Mouse (Mus musculus): ENCODE data around the gene Nans.

Gene Nans

GRCm38 (mm10) chr4:46457186-46457585 lies 31.9 kb upstream of the Nans start:
- DNase-seq (ENCODE audit: low read depth, low spot score), result no peak
- H3K27me3 ChIP-seq (ENCODE audit: control insufficient read depth, insufficient read depth, low read length, poor library complexity, severe bottlenecking), result no peaks in the 10 kb centered on the region
- no peaks in the 10 kb centered on the region; the same call in none of the 2 replicates for H3K36me3 ChIP-seq (ENCODE audit: control insufficient read depth, insufficient read depth, low read length, poor library complexity, severe bottlenecking)

GRCm38 (mm10) chr4:46458411-46458810 lies 30.6 kb upstream of the Nans start:
- no peaks in the 10 kb centered on the region for H3K27me3 ChIP-seq (ENCODE audit: control insufficient read depth, insufficient read depth, low read length, poor library complexity, severe bottlenecking)
- H3K36me3 ChIP-seq (ENCODE audit: control insufficient read depth, insufficient read depth, low read length, poor library complexity, severe bottlenecking), result peaks cover 3% of the 10 kb centered on the region
- DNase-seq (ENCODE audit: low read depth, low spot score), result peak; percentile 23

- peak; percentile 73 for DNase-seq (ENCODE audit: low read depth, low spot score)
- H3K27me3 ChIP-seq (ENCODE audit: control insufficient read depth, insufficient read depth, low read length, poor library complexity, severe bottlenecking), result no peaks in the 10 kb centered on the region
- H3K36me3 ChIP-seq (ENCODE audit: control insufficient read depth, insufficient read depth, low read length, poor library complexity, severe bottlenecking), result peaks cover 8% of the 10 kb centered on the region
Observed at GRCm38 (mm10) chr4:46463130-46463830, 25.8 kb upstream of the Nans start.

DNA sequence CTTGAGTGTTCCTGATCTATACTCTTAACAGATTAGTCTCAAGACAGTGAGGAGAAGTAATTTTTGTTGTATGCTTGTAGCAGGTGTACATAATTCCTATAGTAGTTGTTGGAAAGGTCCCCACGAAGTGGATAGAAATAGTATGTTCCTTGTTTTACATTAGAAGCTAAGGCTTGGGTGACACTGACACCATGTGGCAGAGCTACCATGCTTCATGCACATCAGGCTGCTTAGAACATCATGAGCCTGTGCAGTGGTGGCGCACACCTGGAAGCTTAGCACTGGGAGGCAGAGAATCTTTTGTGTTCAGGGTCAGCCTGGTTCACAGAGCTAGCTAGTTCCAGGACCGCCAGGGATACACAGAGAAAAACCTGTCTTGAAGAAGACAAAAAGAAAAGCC lies 23.3 kb upstream of the Nans start:
- H3K27me3 ChIP-seq (ENCODE audit: control insufficient read depth, insufficient read depth, low read length, poor library complexity, severe bottlenecking), result no peaks in the 10 kb centered on the region
- H3K36me3 ChIP-seq (ENCODE audit: control insufficient read depth, insufficient read depth, low read length, poor library complexity, severe bottlenecking), result peaks cover 15% of the 10 kb centered on the region
- peak; percentile 46 for DNase-seq (ENCODE audit: low read depth, low spot score)

DNA sequence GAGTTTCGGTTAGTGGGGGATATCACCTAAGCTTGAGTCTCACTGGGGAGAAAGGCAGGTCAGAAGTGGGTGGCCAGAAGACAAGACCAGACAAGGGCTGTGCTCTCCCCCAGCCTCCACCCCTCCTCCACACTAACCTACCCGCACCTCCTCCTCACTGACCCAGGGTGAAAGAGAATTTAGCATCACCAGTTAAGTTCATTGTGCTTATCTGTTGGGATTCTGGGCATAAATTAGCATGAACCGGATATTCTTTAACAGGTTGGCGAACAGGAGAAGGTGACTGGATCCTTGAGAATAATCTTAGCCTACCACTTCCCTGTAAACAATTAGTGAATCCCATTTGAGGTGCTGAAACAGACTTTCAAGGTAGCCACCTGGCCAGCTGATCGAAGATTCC lies 13.9 kb upstream of the Nans start:
- H3K36me3 ChIP-seq (ENCODE audit: control insufficient read depth, insufficient read depth, low read length, poor library complexity, severe bottlenecking), result peaks cover 14% of the 10 kb centered on the region
- DNase-seq (ENCODE audit: low read depth, low spot score), result no peak
- no peaks in the 10 kb centered on the region for H3K27me3 ChIP-seq (ENCODE audit: control insufficient read depth, insufficient read depth, low read length, poor library complexity, severe bottlenecking)

- DNase-seq (ENCODE audit: low read depth, low spot score), result no peak
- Histone ChIP-seq H3K27me3 (ENCODE audit: control insufficient read depth, insufficient read depth, low read length, poor library complexity, severe bottlenecking) (no peaks in the 10 kb centered on the region), H3K36me3 (ENCODE audit: control insufficient read depth, insufficient read depth, low read length, poor library complexity, severe bottlenecking) (peaks cover 4% of the 10 kb centered on the region)
Observed at GRCm38 (mm10) chr4:46479081-46479480, 10.0 kb upstream of the Nans start.

DNA sequence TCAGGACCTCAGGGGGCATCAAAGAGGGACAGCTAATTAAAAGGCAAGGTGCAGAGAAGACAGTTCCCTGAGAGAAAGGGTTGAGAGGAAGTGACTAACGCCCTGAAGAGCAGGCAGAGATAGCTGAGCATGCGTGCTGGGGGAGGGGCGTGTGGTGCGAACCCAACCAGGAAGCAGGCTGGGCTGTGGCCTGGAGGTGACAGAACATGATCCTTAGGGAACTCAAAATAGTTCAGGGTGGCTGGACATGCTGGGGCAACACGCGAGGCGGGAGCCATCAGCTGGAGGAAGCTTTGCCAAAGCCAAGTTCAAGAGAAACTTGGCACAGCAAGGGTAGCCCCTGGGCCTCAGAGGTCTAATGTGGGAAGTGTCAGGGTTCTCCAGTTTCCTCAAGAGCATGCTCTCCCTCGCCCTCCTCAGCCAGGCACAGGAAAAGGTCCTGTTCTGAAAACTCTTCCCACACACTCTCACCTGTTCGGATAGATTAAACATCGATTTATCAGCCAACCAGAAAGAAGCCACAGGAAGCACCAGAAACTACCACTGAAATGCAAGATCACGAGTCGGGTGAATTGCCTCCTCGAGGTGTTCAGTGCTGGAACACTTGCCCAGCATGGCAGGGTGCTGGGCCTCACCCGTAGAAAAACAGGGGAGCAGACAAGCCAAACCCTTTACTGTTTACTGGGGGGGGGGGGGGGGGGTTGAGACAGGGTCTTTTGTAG lies 3.2 kb upstream of the Nans start:
- no peaks in the 10 kb centered on the region for H3K36me3 ChIP-seq (ENCODE audit: control insufficient read depth, insufficient read depth, low read length, poor library complexity, severe bottlenecking)
- DNase-seq (ENCODE audit: low read depth, low spot score), result peak; percentile 79
- no peaks in the 10 kb centered on the region for H3K27me3 ChIP-seq (ENCODE audit: control insufficient read depth, insufficient read depth, low read length, poor library complexity, severe bottlenecking)

DNA sequence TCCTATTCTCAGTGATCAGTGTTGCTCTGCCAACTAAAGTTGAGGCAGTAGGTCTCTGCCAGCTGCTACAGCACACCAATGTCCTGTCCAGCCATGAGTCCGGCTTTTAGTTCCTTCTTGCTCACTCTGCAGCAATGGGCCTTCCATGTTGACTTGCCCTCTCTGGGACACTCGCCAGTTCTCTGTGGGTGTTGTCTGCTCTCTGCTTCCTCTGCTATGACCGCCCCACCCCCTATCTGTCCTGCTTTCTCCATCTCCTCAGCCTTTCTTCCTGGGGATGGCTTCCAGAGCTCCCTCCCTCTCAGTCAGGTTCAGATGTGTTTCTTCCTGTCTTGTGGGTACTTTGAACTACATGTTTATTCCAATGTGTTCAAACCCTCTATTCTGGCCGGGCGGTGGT lies 1.7 kb upstream of the Nans start:
- H3K27me3 ChIP-seq (ENCODE audit: control insufficient read depth, insufficient read depth, low read length, poor library complexity, severe bottlenecking), result no peaks in the 10 kb centered on the region
- no peak for DNase-seq (ENCODE audit: low read depth, low spot score)
- H3K36me3 ChIP-seq (ENCODE audit: control insufficient read depth, insufficient read depth, low read length, poor library complexity, severe bottlenecking), result no peaks in the 10 kb centered on the region

- Histone ChIP-seq H3K36me3 (ENCODE audit: control insufficient read depth, insufficient read depth, low read length, poor library complexity, severe bottlenecking) (peaks cover 12% of the 10 kb centered on the region), H3K27me3 (ENCODE audit: control insufficient read depth, insufficient read depth, low read length, poor library complexity, severe bottlenecking) (no peaks in the 10 kb centered on the region)
- DNase-seq (ENCODE audit: low read depth, low spot score), result no peak
Observed at GRCm38 (mm10) chr4:46493071-46493470, 4.0 kb downstream of the Nans start.

DNA sequence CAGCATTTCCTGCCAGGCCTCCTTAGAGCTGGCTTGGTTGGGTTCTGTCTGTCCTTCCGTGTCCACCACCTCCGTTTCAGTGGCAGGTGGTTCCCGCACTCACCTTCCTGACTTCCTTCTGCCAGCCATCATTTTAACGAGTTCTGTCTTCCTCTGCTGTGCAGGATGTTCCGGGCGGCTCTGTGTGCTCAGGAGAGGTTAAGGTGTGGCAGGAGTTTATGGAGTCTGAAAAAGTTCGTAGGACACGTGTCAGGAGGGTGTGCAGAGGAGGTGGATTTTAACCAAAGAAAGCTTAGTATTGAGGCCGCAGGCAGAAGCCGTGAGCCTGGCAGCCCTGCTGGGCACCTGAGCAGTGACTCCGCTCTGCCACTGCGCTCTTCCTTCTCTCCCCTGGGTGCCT lies 6.5 kb downstream of the Nans start:
- no peaks in the 10 kb centered on the region for H3K27me3 ChIP-seq (ENCODE audit: control insufficient read depth, insufficient read depth, low read length, poor library complexity, severe bottlenecking)
- H3K36me3 ChIP-seq (ENCODE audit: control insufficient read depth, insufficient read depth, low read length, poor library complexity, severe bottlenecking), result peaks cover 12% of the 10 kb centered on the region
- DNase-seq (ENCODE audit: low read depth, low spot score), result no peak

DNA sequence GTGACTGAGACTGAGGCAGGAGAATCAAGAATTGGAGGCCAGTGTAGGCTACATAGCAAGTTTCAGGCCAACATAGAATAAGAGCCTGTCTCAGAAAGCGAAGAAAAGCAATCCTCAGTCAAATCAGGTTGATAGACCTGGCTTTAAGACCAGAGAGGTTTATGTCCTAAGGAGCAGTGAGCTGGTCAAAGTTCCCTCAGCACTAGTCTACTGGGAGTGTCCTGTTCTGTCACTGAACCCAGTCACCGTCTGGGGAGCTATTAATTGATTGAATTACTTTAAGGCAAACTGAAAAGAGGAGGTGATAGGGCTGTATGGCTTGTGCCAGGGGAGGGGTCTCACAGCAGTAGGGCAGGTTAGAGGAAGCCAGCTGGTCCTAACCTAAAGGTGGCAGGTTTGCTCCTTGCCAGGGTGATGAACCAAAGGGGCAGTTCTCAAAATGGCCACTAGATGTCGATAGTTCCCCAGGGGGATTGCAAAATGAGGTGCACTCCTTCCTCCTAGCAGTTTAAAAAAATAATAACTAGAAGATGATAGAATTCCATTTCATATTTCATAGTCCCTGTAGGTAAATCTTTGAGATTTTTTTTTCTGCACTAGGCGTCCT lies 8.3 kb downstream of the Nans start:
- DNase-seq (ENCODE audit: low read depth, low spot score), result peak; percentile 92
- Histone ChIP-seq H3K36me3 (ENCODE audit: control insufficient read depth, insufficient read depth, low read length, poor library complexity, severe bottlenecking) (peaks cover 13% of the 10 kb centered on the region), H3K27me3 (ENCODE audit: control insufficient read depth, insufficient read depth, low read length, poor library complexity, severe bottlenecking) (no peaks in the 10 kb centered on the region)

GRCm38 (mm10) chr4:46498511-46498910 lies 9.5 kb downstream of the Nans start:
- Histone ChIP-seq H3K27me3 (ENCODE audit: control insufficient read depth, insufficient read depth, low read length, poor library complexity, severe bottlenecking) (no peaks in the 10 kb centered on the region), H3K36me3 (ENCODE audit: control insufficient read depth, insufficient read depth, low read length, poor library complexity, severe bottlenecking) (peaks cover 12% of the 10 kb centered on the region)
- no peak for DNase-seq (ENCODE audit: low read depth, low spot score)

GRCm38 (mm10) chr4:46498976-46499375 lies 9.9 kb downstream of the Nans start:
- H3K27me3 ChIP-seq (ENCODE audit: control insufficient read depth, insufficient read depth, low read length, poor library complexity, severe bottlenecking), result no peaks in the 10 kb centered on the region
- peaks cover 12% of the 10 kb centered on the region; the same call in 1 of the 2 replicates for H3K36me3 ChIP-seq (ENCODE audit: control insufficient read depth, insufficient read depth, low read length, poor library complexity, severe bottlenecking)
- DNase-seq (ENCODE audit: low read depth, low spot score), result peak; percentile 69

DNA sequence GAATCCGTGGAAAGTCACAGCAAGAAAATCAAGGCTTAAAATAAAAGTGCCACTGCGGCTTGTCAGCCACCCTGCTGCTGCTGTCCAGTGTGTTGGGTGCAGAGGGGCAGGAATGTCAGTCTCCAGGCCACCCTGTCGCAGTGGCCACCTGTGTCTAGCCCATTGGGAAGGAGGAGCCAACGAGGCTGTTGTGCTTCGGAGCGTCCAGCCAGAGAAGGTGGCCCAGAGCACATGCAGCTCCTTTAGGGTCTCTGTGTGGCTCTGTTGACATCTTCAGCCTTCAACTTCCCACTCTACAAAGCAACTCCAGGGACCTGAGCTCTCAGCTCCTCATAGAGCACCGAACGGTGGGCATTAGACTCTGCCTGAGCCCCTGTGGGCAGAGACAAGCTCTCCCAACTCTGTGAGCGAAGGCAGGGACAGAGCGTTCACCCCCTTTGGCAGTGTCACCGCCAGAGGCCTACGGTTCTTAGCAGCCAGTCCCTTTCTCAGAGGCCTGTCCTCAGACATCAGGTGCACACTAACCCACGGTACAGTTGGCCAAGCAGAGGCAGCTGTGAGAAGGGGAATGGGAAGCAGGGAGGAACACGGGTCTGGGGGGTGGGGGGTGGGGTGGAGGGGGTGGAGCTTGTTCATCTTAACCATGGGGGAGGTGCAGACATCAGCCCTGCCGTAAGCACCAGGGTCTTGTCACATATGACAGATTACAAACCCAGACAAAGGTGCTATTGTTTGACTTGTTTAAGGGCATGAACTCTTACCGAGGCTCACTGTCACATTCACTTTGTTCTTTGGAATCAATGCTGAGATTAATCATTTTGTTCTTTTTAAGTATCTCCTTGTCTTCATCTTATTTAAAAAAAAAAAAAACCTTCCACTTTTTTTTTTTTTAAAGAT lies 13.8 kb downstream of the Nans start:
- no peak for DNase-seq (ENCODE audit: low read depth, low spot score)
- no peaks in the 10 kb centered on the region for H3K27me3 ChIP-seq (ENCODE audit: control insufficient read depth, insufficient read depth, low read length, poor library complexity, severe bottlenecking)
- H3K36me3 ChIP-seq (ENCODE audit: control insufficient read depth, insufficient read depth, low read length, poor library complexity, severe bottlenecking), result peaks cover 6% of the 10 kb centered on the region

Data from splenic B cell, adult 2 months (primary cell).